Mouse (Mus musculus) bone marrow, adult 2 months (tissue): ENCODE results near the gene Pop7. TPM values are rescaled to one million over a fixed set of nuclear protein-coding genes. Genes with fewer than 3 reads are reported as not detected.

Experiments
- H3K27ac ChIP-seq: fragments of 200-500 bp; 2 replicates; pipeline ENCODE4 v1.5.1; 2012; ENCODE audit warnings: low read depth, mild to moderate bottlenecking, control low read depth, inconsistent platforms, low read length; ENCODE audit not compliant: control insufficient read depth, poor library complexity, insufficient read depth
- H3K4me1 ChIP-seq: fragments of 200-500 bp; 2 replicates; pipeline ENCODE4 v1.6.1; 2011; ENCODE audit warnings: low read length; ENCODE audit not compliant: control insufficient read depth, insufficient read depth
- H3K4me3 ChIP-seq: fragments of 200-500 bp; replicated peaks from 2 replicates; pipeline ENCODE3; 2011; ENCODE audit warnings: mild to moderate bottlenecking, low read depth, low read length, control low read depth; ENCODE audit not compliant: control insufficient read depth
- CTCF ChIP-seq: fragments of 200-500 bp; IDR thresholded peaks from 2 replicates; pipeline ENCODE4 v1.5.1; 2011; ENCODE audit warnings: low read length, control low read depth; ENCODE audit not compliant: control insufficient read depth, insufficient read depth
- POLR2A ChIP-seq: fragments of 200-500 bp; IDR thresholded peaks from 2 replicates; pipeline ENCODE4 v1.6.1; 2011; ENCODE audit warnings: low read depth, mild to moderate bottlenecking, control low read depth, low read length, borderline replicate concordance; ENCODE audit not compliant: control insufficient read depth
- WGBS: fragments of 180-500 bp; shearing (Covaris S2); methylation state at CpG from one replicate; pipeline ENCODE4 v1.1.7; 2018; 5-methylcytosine and 5-hydroxymethylcytosine counted together
- polyA plus RNA-seq: library from polyadenylated mRNA; stranded (reverse); fragments of >200 nt; gene quantifications from 2 replicates; pipeline ENCODE4 v1.2.4, GENCODE M21; 2011; ENCODE audit warnings: low replicate concordance; ENCODE audit not compliant: missing spikeins, insufficient read depth, insufficient read length

Gene Pop7
- polyA plus RNA-seq, 1 experiment, result 22.1 TPM

- Histone ChIP-seq H3K27ac (no peak overlapping the region), H3K4me1 (no peaks in the 10 kb centered on the region), H3K4me3 (no peak overlapping the region)
- WGBS, result 88% methylated on average over 6 of the region's 6 CpGs
- TF ChIP-seq CTCF, result no peak
- no peak for TF ChIP-seq POLR2A
These were observed 35.4 kb downstream of the Pop7 start for GRCm38 (mm10) chr5:137466946-137467345.

- 59% methylated on average over 3 of the region's 3 CpGs for WGBS
- TF ChIP-seq POLR2A (no peak), CTCF (no peak)
- Histone ChIP-seq H3K4me3 (no peak overlapping the region), H3K4me1 (no peaks in the 10 kb centered on the region), H3K27ac (no peak overlapping the region)
These were observed 37.3 kb downstream of the Pop7 start for GRCm38 (mm10) chr5:137465049-137465448.

GRCm38 (mm10) chr5:137455866-137456591, 46.3 kb downstream of the Pop7 start:
- Histone ChIP-seq H3K4me1 (no peaks in the 10 kb centered on the region), H3K4me3 (no peak overlapping the region), H3K27ac (no peak overlapping the region)
- WGBS, result 32% methylated on average over 7 of the region's 7 CpGs
- TF ChIP-seq POLR2A (no peak), CTCF (no peak)

- WGBS, result 19% methylated on average over 6 of the region's 6 CpGs
- Histone ChIP-seq H3K4me3 (no peak overlapping the region), H3K27ac (no peak overlapping the region), H3K4me1 (no peaks in the 10 kb centered on the region)
- TF ChIP-seq POLR2A (no peak), CTCF (no peak)
These were observed 47.1 kb downstream of the Pop7 start for GRCm38 (mm10) chr5:137455206-137455605.

Other genes starting within 250 kb of the Pop7 start
- gene Ache, start 215.0 kb downstream of the Pop7 start, polyA plus RNA-seq, result 115 and 217 TPM in 2 replicates
- gene Ufsp1, start 207.9 kb downstream of the Pop7 start, polyA plus RNA-seq, result 74.0 and 131 TPM in 2 replicates
- 304 and 461 TPM in 2 replicates for gene Srrt, start 194.8 kb downstream of the Pop7 start, polyA plus RNA-seq
- gene Trip6, start 188.1 kb downstream of the Pop7 start, polyA plus RNA-seq, result 9.0 and 15.5 TPM in 2 replicates
- gene Slc12a9, start 168.9 kb downstream of the Pop7 start, polyA plus RNA-seq, result 10.9 and 14.4 TPM in 2 replicates
- gene Ephb4, start 152.4 kb downstream of the Pop7 start, polyA plus RNA-seq, result 3.1 and 4.5 TPM in 2 replicates
- gene Zan, start 25.5 kb downstream of the Pop7 start, polyA plus RNA-seq, result not detected in 2 replicates
- gene Gigyf1, start 16.0 kb upstream of the Pop7 start, polyA plus RNA-seq, result 57.6 and 80.1 TPM in 2 replicates
- not detected in 2 replicates for gene Epo, start 30.7 kb upstream of the Pop7 start, polyA plus RNA-seq
- 294 and 476 TPM in 2 replicates for gene Gnb2, start 31.0 kb upstream of the Pop7 start, polyA plus RNA-seq
- gene Actl6b, start 51.0 kb upstream of the Pop7 start, polyA plus RNA-seq, result not detected in 2 replicates
- gene Tfr2, start 67.3 kb upstream of the Pop7 start, polyA plus RNA-seq, result 25.9 and 51.0 TPM in 2 replicates
- 25.4 and 29.1 TPM in 2 replicates for gene Mospd3, start 98.5 kb upstream of the Pop7 start, polyA plus RNA-seq
- 17.2 and 23.4 TPM in 2 replicates for gene Pcolce, start 111.3 kb upstream of the Pop7 start, polyA plus RNA-seq
- 0.41 TPM in 1 of 2 replicates, not detected in the other for gene Fbxo24, start 126.5 kb upstream of the Pop7 start, polyA plus RNA-seq
- 36.1 and 108 TPM in 2 replicates for gene Lrch4, start 126.6 kb upstream of the Pop7 start, polyA plus RNA-seq
- 24.9 and 41.6 TPM in 2 replicates for gene Gm20605, start 126.7 kb upstream of the Pop7 start, polyA plus RNA-seq
- 65.6 and 161 TPM in 2 replicates for gene Sap25, start 138.8 kb upstream of the Pop7 start, polyA plus RNA-seq
- gene Irs3, start 143.2 kb upstream of the Pop7 start, polyA plus RNA-seq, result 0.77 TPM in 1 of 2 replicates, not detected in the other
- 33.1 and 50.5 TPM in 2 replicates for gene Agfg2, start 182.2 kb upstream of the Pop7 start, polyA plus RNA-seq
- gene Nyap1, start 239.1 kb upstream of the Pop7 start, polyA plus RNA-seq, result 1.2 and 1.9 TPM in 2 replicates
- 143 and 144 TPM in 2 replicates for gene Tsc22d4, start 243.2 kb upstream of the Pop7 start, polyA plus RNA-seq